Mouse (Mus musculus) liver, postnatal 0 days (tissue): Measurements from ENCODE around the gene Pafah1b2.

Source experiments
- CTCF ChIP-seq: sonication (generic); IDR thresholded peaks from 2 replicates; pipeline ENCODE4 v1.5.1; 2016; ENCODE audit warnings: antibody characterized with exemption, low read depth
- EP300 ChIP-seq: IDR thresholded peaks from 2 replicates; pipeline ENCODE4 v1.6.1; 2016; ENCODE audit warnings: antibody characterized with exemption, low read depth, mild to moderate bottlenecking

DNA sequence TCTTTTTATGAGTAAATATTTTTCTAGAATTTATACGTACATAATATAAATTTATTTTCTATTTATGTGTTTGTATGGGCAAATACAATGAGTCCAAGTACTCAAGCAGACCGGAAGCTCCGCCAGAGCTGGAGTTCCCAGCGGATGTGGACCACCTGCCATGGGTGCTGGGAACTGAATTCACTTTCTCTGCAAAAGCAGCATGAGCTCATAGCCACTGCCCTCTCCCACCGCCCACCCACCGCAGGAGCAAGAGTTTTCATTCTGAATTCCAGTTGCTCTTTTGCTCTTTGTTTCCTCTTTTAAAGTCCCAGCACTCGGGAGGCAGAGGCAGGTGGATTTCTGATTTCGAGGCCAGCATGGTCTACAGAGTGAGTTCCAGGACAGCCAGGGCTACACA lies 31.1 kb upstream of the Pafah1b2 start:
- TF ChIP-seq CTCF (no peak), EP300 (no peak)
